In genomic region chr6:134669179-134669865, GRCm38 (mm10) we compare ENCODE assay signal across 19 mouse cellular contexts. TPM values are rescaled to one million over a fixed set of nuclear protein-coding genes. Genes with fewer than 3 reads are reported as not detected.
DNase-seq lines count a peak whose midpoint lies in the region; ATAC-seq and TF ChIP-seq lines count a peak whose summit lies in the region.
"Had no signal": no experiment of that assay in that cellular context is flagged by ENCODE, and none has a peak within 500 bp of the region (broad histone marks: within the 10 kb centered on the region; RNA-seq: fewer than 3 reads in every experiment).

No protein-coding gene starts in this region.

- no peak for DNase-seq in heart, postnatal 0 days (ENCODE audit: low spot score)
- DNase-seq in heart, postnatal 14 days = no peak
- no peak for DNase-seq in liver, embryonic 13.5 days
- DNase-seq in liver = no peak
- DNase-seq in brain, adult 2 months (ENCODE audit: low read depth, low spot score) = peak; percentile 69
- no peak for DNase-seq in embryonic facial prominence, embryonic 10.5 days (ENCODE audit: low spot score)
- DNase-seq: adrenal gland, adult 8-10 months; cerebellum, adult 9-10 months; kidney, postnatal 4 days; lung, embryonic 14.5 days; thymus, postnatal 25 days had no signal

- no peak for TF ChIP-seq EP300 in heart, postnatal 0 days (IDR thresholded peaks at IDR 0.05; ENCODE audit: low read depth)

- no peak for ATAC-seq in heart, postnatal 0 days (ENCODE audit: insufficient read depth, low read depth)
- no peak for ATAC-seq in liver, embryonic 13.5 days (ENCODE audit: low read depth)
- peak; percentile 64; the same call in 1 of the 2 replicates for ATAC-seq in neural tube, embryonic 15.5 days (ENCODE audit: low FRiP score)
- ATAC-seq: intestine, embryonic 15.5 days had no signal

- H3K27ac ChIP-seq in heart, postnatal 0 days (ENCODE audit: low read depth) = peak overlapping the region; percentile 2; the same call in 1 of the 2 replicates
- 0 out of 2 replicates have a peak overlapping the region, but pooled peaks have one; percentile 41 for H3K27ac ChIP-seq in liver, embryonic 13.5 days
- no peak overlapping the region for H3K27ac ChIP-seq in neural tube, embryonic 15.5 days (replicated peaks)
- no peak overlapping the region for H3K27ac ChIP-seq in embryonic facial prominence, embryonic 10.5 days (replicated peaks)
- H3K27ac ChIP-seq: embryonic facial prominence, embryonic 12.5 days; hindbrain, embryonic 13.5 days; intestine, embryonic 15.5 days; neural tube, embryonic 12.5 days had no signal

- no peaks in the 10 kb centered on the region for H3K36me3 ChIP-seq in heart, postnatal 0 days (replicated peaks; ENCODE audit: control insufficient read depth, insufficient read depth, low read length)
- H3K36me3 ChIP-seq in liver, embryonic 13.5 days = no peaks in the 10 kb centered on the region
- H3K36me3 ChIP-seq in neural tube, embryonic 15.5 days = no peaks in the 10 kb centered on the region
- no peaks in the 10 kb centered on the region for H3K36me3 ChIP-seq in embryonic facial prominence, embryonic 10.5 days (replicated peaks)
- H3K36me3 ChIP-seq: embryonic facial prominence, embryonic 12.5 days; hindbrain, embryonic 13.5 days; intestine, embryonic 15.5 days; neural tube, embryonic 12.5 days had no signal

- no peak for TF ChIP-seq CTCF in heart, postnatal 0 days (IDR thresholded peaks at IDR 0.05; ENCODE audit: low read depth)

- H3K4me1 ChIP-seq in heart, postnatal 0 days (ENCODE audit: control insufficient read depth, insufficient read depth) = peaks cover 25% of the 10 kb centered on the region
- peaks cover 42% of the 10 kb centered on the region for H3K4me1 ChIP-seq in liver, embryonic 13.5 days (replicated peaks)
- H3K4me1 ChIP-seq in neural tube, embryonic 15.5 days = peaks cover 27% of the 10 kb centered on the region
- H3K4me1 ChIP-seq in embryonic facial prominence, embryonic 10.5 days = no peaks in the 10 kb centered on the region

- intact Hi-C loops in heart, postnatal 14 days (cut with DNase I) = no loop called here

- H3K27me3 ChIP-seq in heart, postnatal 0 days (ENCODE audit: control insufficient read depth, insufficient read depth, low read length) = no peaks in the 10 kb centered on the region
- H3K27me3 ChIP-seq in liver, embryonic 13.5 days = no peaks in the 10 kb centered on the region
- no peaks in the 10 kb centered on the region for H3K27me3 ChIP-seq in neural tube, embryonic 15.5 days (replicated peaks)
- H3K27me3 ChIP-seq in embryonic facial prominence, embryonic 10.5 days (replicated peaks; ENCODE audit: low read depth, poor library complexity, severe bottlenecking) = no peaks in the 10 kb centered on the region
- H3K27me3 ChIP-seq: embryonic facial prominence, embryonic 12.5 days; hindbrain, embryonic 13.5 days; intestine, embryonic 15.5 days; neural tube, embryonic 12.5 days; Patski had no signal

- H3K4me3 ChIP-seq in heart, postnatal 0 days (ENCODE audit: low read depth, low read length) = no peak overlapping the region
- no peak overlapping the region for H3K4me3 ChIP-seq in liver, embryonic 13.5 days (replicated peaks)
- H3K4me3 ChIP-seq in neural tube, embryonic 15.5 days (replicated peaks) = no peak overlapping the region
- no peak overlapping the region for H3K4me3 ChIP-seq in embryonic facial prominence, embryonic 10.5 days
- H3K4me3 ChIP-seq: embryonic facial prominence, embryonic 12.5 days; hindbrain, embryonic 13.5 days; intestine, embryonic 15.5 days; neural tube, embryonic 12.5 days had no signal

- 72% methylated on average over 6 of the region's 6 CpGs for whole genome bisulfite sequencing in heart, postnatal 0 days
- WGBS in liver, embryonic 13.5 days (ENCODE audit: insufficient replicate concordance) = 63% methylated on average over 6 of the region's 6 CpGs
- WGBS in neural tube, embryonic 15.5 days = 46% methylated on average over 6 of the region's 6 CpGs
- WGBS in embryonic facial prominence, embryonic 10.5 days = 83% methylated on average over 6 of the region's 6 CpGs

- H3K9me3 ChIP-seq in heart, postnatal 0 days (replicated peaks; ENCODE audit: control insufficient read depth, low read length) = no peaks in the 10 kb centered on the region
- H3K9me3 ChIP-seq in liver, embryonic 13.5 days (replicated peaks) = no peaks in the 10 kb centered on the region
- no peaks in the 10 kb centered on the region for H3K9me3 ChIP-seq in neural tube, embryonic 15.5 days (replicated peaks)
- no peaks in the 10 kb centered on the region for H3K9me3 ChIP-seq in embryonic facial prominence, embryonic 10.5 days
- H3K9me3 ChIP-seq: embryonic facial prominence, embryonic 12.5 days; hindbrain, embryonic 13.5 days; intestine, embryonic 15.5 days; neural tube, embryonic 12.5 days had no signal

- no peak overlapping the region for H3K9ac ChIP-seq in heart, postnatal 0 days (replicated peaks; ENCODE audit: low read depth, low read length)
- H3K9ac ChIP-seq in liver, embryonic 13.5 days = no peak overlapping the region
- H3K9ac ChIP-seq in neural tube, embryonic 15.5 days (replicated peaks) = no peak overlapping the region
- H3K9ac ChIP-seq: embryonic facial prominence, embryonic 12.5 days; hindbrain, embryonic 13.5 days; intestine, embryonic 15.5 days; lung, embryonic 14.5 days; neural tube, embryonic 12.5 days had no signal

- H3K4me2 ChIP-seq in heart, postnatal 0 days (ENCODE audit: low read depth, low read length) = no peak overlapping the region
- no peak overlapping the region for H3K4me2 ChIP-seq in liver, embryonic 13.5 days
- H3K4me2 ChIP-seq in neural tube, embryonic 15.5 days = no peak overlapping the region
- H3K4me2 ChIP-seq: embryonic facial prominence, embryonic 12.5 days; hindbrain, embryonic 13.5 days; intestine, embryonic 15.5 days; lung, embryonic 14.5 days; midbrain, embryonic 11.5 days; neural tube, embryonic 12.5 days had no signal

RNA-seq across cellular contexts. Expression of gene Borcs5, which starts 30.0 kb away (rescaled TPM):
- 22.6 and 27.9 TPM in 2 replicates for total RNA-seq in heart, postnatal 0 days (2014; rRNA removed; ENCODE audit: low replicate concordance)
- polyA plus RNA-seq in heart, postnatal 0 days (2015; fragmentation: Nextera tagmentation; extraction: Ambion mirVana) = 18.6 and 19.2 TPM in 2 replicates
- total RNA-seq in heart, postnatal 14 days (2021) = 1 to 10 TPM; 9.1 to 9.9 TPM
- 11.3 and 11.9 TPM in 2 replicates for polyA plus RNA-seq in liver, embryonic 13.5 days (2015; fragmentation: Nextera tagmentation; extraction: Ambion mirVana)
- polyA plus RNA-seq in neural tube, embryonic 15.5 days (2015; fragmentation: Nextera tagmentation; extraction: Ambion mirVana) = 36.1 and 44.3 TPM in 2 replicates
- 17.7 and 18.4 TPM in 2 replicates for polyA plus RNA-seq in embryonic facial prominence, embryonic 10.5 days (2016; fragmentation: Nextera tagmentation; extraction: Ambion mirVana)

RNA-seq across cellular contexts. Expression of gene Mansc1, which starts 37.0 kb away (rescaled TPM):
- 8.8 and 17.0 TPM in 2 replicates for total RNA-seq in heart, postnatal 0 days (2014; rRNA removed; ENCODE audit: low replicate concordance)
- polyA plus RNA-seq in heart, postnatal 0 days (2015; fragmentation: Nextera tagmentation; extraction: Ambion mirVana) = 7.3 and 7.4 TPM in 2 replicates
- 1 to 10 TPM; 5.5 to 7.4 TPM for total RNA-seq in heart, postnatal 14 days (2021)
- polyA plus RNA-seq in liver, embryonic 13.5 days (2015; fragmentation: Nextera tagmentation; extraction: Ambion mirVana) = 0.54 and 0.64 TPM in 2 replicates
- 0.99 and 2.0 TPM in 2 replicates for polyA plus RNA-seq in neural tube, embryonic 15.5 days (2015; fragmentation: Nextera tagmentation; extraction: Ambion mirVana)
- polyA plus RNA-seq in embryonic facial prominence, embryonic 10.5 days (2016; fragmentation: Nextera tagmentation; extraction: Ambion mirVana) = 0.44 and 0.71 TPM in 2 replicates
- polyA plus RNA-seq: C2C12, Patski had no signal

Comparison
In these comparisons a context has a peak if more than half of its experiments do, and no peak if none do; other contexts are left out.
1. H3K27ac ChIP-seq: peak in heart, postnatal 0 days (single experiment) and liver, embryonic 13.5 days (single experiment); none in neural tube, embryonic 15.5 days (single experiment) and embryonic facial prominence, embryonic 10.5 days (single experiment).